In genomic region chr11:117000219-117000618, GRCm38 (mm10) we compare ENCODE assay signal across 23 mouse cellular contexts.
DNase-seq lines count a peak whose midpoint lies in the region; ATAC-seq and TF ChIP-seq lines count a peak whose summit lies in the region.
"Had no signal": no experiment of that assay in that cellular context is flagged by ENCODE, and none has a peak within 500 bp of the region (broad histone marks: within the 10 kb centered on the region; RNA-seq: fewer than 3 reads in every experiment).

No protein-coding gene starts in this region.

- H3K4me3 ChIP-seq in hindbrain, embryonic 10.5 days, result no peak overlapping the region
- H3K4me3 ChIP-seq in hindbrain, embryonic 13.5 days, result no peak overlapping the region
- no peak overlapping the region for H3K4me3 ChIP-seq in CH12.LX (replicated peaks in 1 of 3; ENCODE audit: low read depth in 2 of 3, low read length in 2 of 3, poor library complexity in 1 of 3)
- H3K4me3 ChIP-seq: embryonic facial prominence, embryonic 12.5 days; embryonic facial prominence, embryonic 15.5 days; gastrocnemius, adult 2 months had no signal

- TF ChIP-seq POLR2A in CH12.LX (IDR thresholded peaks at IDR 0.05; ENCODE audit: low read depth, low read length), result no peak

- ATAC-seq in hindbrain, embryonic 13.5 days (ENCODE audit: low FRiP score), result no peak
- ATAC-seq: forebrain, embryonic 14.5 days; forebrain, postnatal 0 days; hindbrain, postnatal 0 days; inflammation-experienced regulatory T-cells, adult 6 months had no signal

- no peak for TF ChIP-seq CTCF in CH12.LX (conservative IDR thresholded peaks at IDR 0.05 in 1 of 2, IDR thresholded peaks at IDR 0.05 in 1 of 2; ENCODE audit: low read depth in 2 of 2, low read length in 2 of 2)

- WGBS in hindbrain, embryonic 10.5 days, result 5% methylated on average over 3 of the region's 3 CpGs
- 2% methylated on average over 3 of the region's 3 CpGs for WGBS in hindbrain, embryonic 13.5 days

- TF ChIP-seq EP300 in CH12.LX (IDR thresholded peaks at IDR 0.05; ENCODE audit: low read length), result peak; percentile 86

- no peak for DNase-seq in hindbrain, embryonic 10.5 days (ENCODE audit: low spot score)
- peak; percentile 84 for DNase-seq in CH12.LX (ENCODE audit: extremely low read depth)
- DNase-seq in ES-CJ7 (ENCODE audit: low read depth, low spot score), result peak; percentile 96
- DNase-seq in ZHBTc4 (ENCODE audit: low read depth, low spot score), result peak; percentile 92
- DNase-seq in layer of hippocampus, adult 9-10 months (ENCODE audit: low spot score), result no peak
- no peak for DNase-seq in spleen, postnatal 14 days (ENCODE audit: low spot score in 2 of 2)
- DNase-seq: adrenal gland, postnatal 10 days; adrenal gland, postnatal 36 days; cerebellum, adult 18-20 months; cerebellum, adult 9-10 months; cerebellum, postnatal 14 days; forebrain, postnatal 0 days; gastrocnemius, adult 2 months; gastrocnemius, postnatal 14 days; heart, adult 11 months had no signal

- H3K27ac ChIP-seq in hindbrain, embryonic 10.5 days, result peak overlapping the region; percentile 50; the same call in 1 of the 2 replicates
- no peak overlapping the region for H3K27ac ChIP-seq in hindbrain, embryonic 13.5 days
- no peak overlapping the region for H3K27ac ChIP-seq in CH12.LX (ENCODE audit: insufficient read depth, low read depth)
- H3K27ac ChIP-seq: embryonic facial prominence, embryonic 12.5 days; embryonic facial prominence, embryonic 15.5 days; gastrocnemius, adult 2 months; hindbrain, embryonic 14.5 days; hindbrain, postnatal 0 days had no signal

- dilution Hi-C loops in CH12.LX (cut with MboI; ENCODE audit: extremely low pct_ligation_motif_present, extremely low pct_unique_long_range_greater_than_20kb, low sequenced_read_pairs), result no loop called here

- no peaks in the 10 kb centered on the region for H3K36me3 ChIP-seq in hindbrain, embryonic 10.5 days
- no peaks in the 10 kb centered on the region for H3K36me3 ChIP-seq in hindbrain, embryonic 13.5 days
- no peaks in the 10 kb centered on the region for H3K36me3 ChIP-seq in CH12.LX (replicated peaks in 1 of 2; ENCODE audit: control insufficient read depth in 1 of 2, insufficient read depth in 1 of 2, low read length in 1 of 2)
- H3K36me3 ChIP-seq: embryonic facial prominence, embryonic 12.5 days; embryonic facial prominence, embryonic 15.5 days had no signal

- H3K9me3 ChIP-seq in hindbrain, embryonic 10.5 days, result no peaks in the 10 kb centered on the region
- no peaks in the 10 kb centered on the region for H3K9me3 ChIP-seq in hindbrain, embryonic 13.5 days
- H3K9me3 ChIP-seq in CH12.LX (replicated peaks; ENCODE audit: low read length), result peaks cover 6% of the 10 kb centered on the region
- H3K9me3 ChIP-seq: embryonic facial prominence, embryonic 12.5 days; embryonic facial prominence, embryonic 15.5 days had no signal

- TF ChIP-seq RAD21 in CH12.LX (IDR thresholded peaks at IDR 0.05; ENCODE audit: low read depth, low read length), result no peak

- no peak overlapping the region for H3K9ac ChIP-seq in hindbrain, embryonic 13.5 days
- H3K9ac ChIP-seq in CH12.LX (ENCODE audit: insufficient read depth, low read depth), result no peak overlapping the region
- H3K9ac ChIP-seq: embryonic facial prominence, embryonic 12.5 days; embryonic facial prominence, embryonic 15.5 days; forebrain, postnatal 0 days; hindbrain, embryonic 14.5 days had no signal

- peaks cover 48% of the 10 kb centered on the region for H3K4me1 ChIP-seq in hindbrain, embryonic 10.5 days (replicated peaks)
- peaks cover 45% of the 10 kb centered on the region for H3K4me1 ChIP-seq in hindbrain, embryonic 13.5 days (replicated peaks)
- H3K4me1 ChIP-seq in CH12.LX (ENCODE audit: control insufficient read depth in 1 of 2, insufficient read depth in 2 of 2), result peaks cover 5 to 28% of the 10 kb centered on the region in 2 experiments; a peak in 3 of 4 replicates

- in situ Hi-C loops in CH12.LX (cut with MboI; ENCODE audit: low pct_ligation_motif_present, low pct_unique_long_range_greater_than_20kb, low sequenced_read_pairs), result no loop called here

- no peak overlapping the region for H3K4me2 ChIP-seq in hindbrain, embryonic 13.5 days
- H3K4me2 ChIP-seq in CH12.LX (ENCODE audit: insufficient read depth, low read depth, poor library complexity, severe bottlenecking), result peak overlapping the region; percentile 34
- H3K4me2 ChIP-seq: embryonic facial prominence, embryonic 12.5 days; embryonic facial prominence, embryonic 15.5 days; heart, embryonic 11.5 days; hindbrain, embryonic 14.5 days had no signal

- peaks cover 58% of the 10 kb centered on the region for H3K27me3 ChIP-seq in hindbrain, embryonic 10.5 days (ENCODE audit: insufficient read depth, poor library complexity, severe bottlenecking)
- 0 out of 2 replicates have a peak, but pooled peaks cover 3% of the 10 kb centered on the region for H3K27me3 ChIP-seq in hindbrain, embryonic 13.5 days
- peaks cover 73% of the 10 kb centered on the region for H3K27me3 ChIP-seq in CH12.LX (replicated peaks)

- H3K79me2 ChIP-seq in CH12.LX (replicated peaks; ENCODE audit: control insufficient read depth, extremely low read depth, insufficient read depth, poor library complexity, severe bottlenecking), result no peaks in the 10 kb centered on the region

TF ChIP-seq in CH12.LX, 34 proteins besides CTCF, POLR2A, EP300 and RAD21:
- TF ChIP-seq GABPA (IDR thresholded peaks at IDR 0.05; ENCODE audit: insufficient replicate concordance, low read depth, low read length), result no peak
- no peak for TF ChIP-seq UBTF (IDR thresholded peaks at IDR 0.05; ENCODE audit: low read depth, low read length)
- TF ChIP-seq CHD1 (IDR thresholded peaks at IDR 0.05; ENCODE audit: low read depth, low read length), result no peak
- TF ChIP-seq MAFK (IDR thresholded peaks at IDR 0.05; ENCODE audit: insufficient replicate concordance, low read length), result peak; percentile 69; the same call in 1 of the 2 replicates
- TF ChIP-seq ZKSCAN1 (IDR thresholded peaks at IDR 0.05; ENCODE audit: borderline replicate concordance, low read depth, low read length), result no peak
- TF ChIP-seq MYC (IDR thresholded peaks at IDR 0.05; ENCODE audit: low read depth, low read length), result peak; percentile 40; the same call in 1 of the 2 replicates
- no peak for TF ChIP-seq SIN3A (IDR thresholded peaks at IDR 0.05; ENCODE audit: low read length)
- TF ChIP-seq ZNF384 (IDR thresholded peaks at IDR 0.05; ENCODE audit: low read depth, low read length), result no peak
- no peak for TF ChIP-seq POLR2AphosphoS2 (IDR thresholded peaks at IDR 0.05; ENCODE audit: low read depth, low read length)
- TF ChIP-seq KAT2A (IDR thresholded peaks at IDR 0.05; ENCODE audit: insufficient replicate concordance, low read length), result 0 out of 2 replicates have a peak, but pooled peaks have one; percentile 40
- peak; percentile 42; the same call in 1 of the 2 replicates for TF ChIP-seq RCOR1 (conservative IDR thresholded peaks at IDR 0.05; ENCODE audit: low read depth, low read length)
- no peak for TF ChIP-seq USF2 (conservative IDR thresholded peaks at IDR 0.05; ENCODE audit: low read depth, low read length)
- TF ChIP-seq TBP (conservative IDR thresholded peaks at IDR 0.05; ENCODE audit: low read depth, low read length), result no peak
- TF ChIP-seq SMC3 (IDR thresholded peaks at IDR 0.05; ENCODE audit: low read depth, low read length), result no peak; the same call in 1 of the 2 replicates
- peak; percentile 83 for TF ChIP-seq CHD2 (IDR thresholded peaks at IDR 0.05; ENCODE audit: low read length)
- peak; percentile 72; the same call in 1 of the 2 replicates for TF ChIP-seq TCF12 (IDR thresholded peaks at IDR 0.05; ENCODE audit: low read depth, low read length)
- TF ChIP-seq ZC3H11A (IDR thresholded peaks at IDR 0.05; ENCODE audit: low read depth, low read length), result no peak
- peak; percentile 77; the same call in 1 of the 2 replicates for TF ChIP-seq JUND (conservative IDR thresholded peaks at IDR 0.05; ENCODE audit: low read depth, low read length)
- TF ChIP-seq BHLHE40 (IDR thresholded peaks at IDR 0.05; ENCODE audit: low read depth, low read length), result peak; percentile 52
- TF ChIP-seq HCFC1 (IDR thresholded peaks at IDR 0.05; ENCODE audit: low read depth, low read length), result no peak
- TF ChIP-seq MXI1 (IDR thresholded peaks at IDR 0.05; ENCODE audit: low read depth, low read length), result peak; percentile 23; the same call in 1 of the 2 replicates
- no peak for TF ChIP-seq ZMIZ1 (IDR thresholded peaks at IDR 0.05; ENCODE audit: low read depth, low read length)
- no peak for TF ChIP-seq PAX5 (IDR thresholded peaks at IDR 0.05; ENCODE audit: low read length)
- TF ChIP-seq MEF2A (IDR thresholded peaks at IDR 0.05; ENCODE audit: borderline replicate concordance, low read depth, low read length), result peak; percentile 57; the same call in 1 of the 2 replicates
- TF ChIP-seq ELF1 (IDR thresholded peaks at IDR 0.05; ENCODE audit: low read depth, low read length), result 0 out of 2 replicates have a peak, but pooled peaks have one; percentile 11
- peak; percentile 70 for TF ChIP-seq MAZ (IDR thresholded peaks at IDR 0.05; ENCODE audit: low read depth, low read length)
- TF ChIP-seq E2F4 (IDR thresholded peaks at IDR 0.05; ENCODE audit: insufficient replicate concordance, low read depth, low read length), result no peak
- TF ChIP-seq IRF4 (IDR thresholded peaks at IDR 0.05; ENCODE audit: low read depth, low read length), result peak; percentile 87
- peak; percentile 85 for TF ChIP-seq JUN (IDR thresholded peaks at IDR 0.05; ENCODE audit: insufficient read depth, low read depth, low read length)
- peak; percentile 86 for TF ChIP-seq ETS1 (conservative IDR thresholded peaks at IDR 0.05; ENCODE audit: low read depth, low read length)
- TF ChIP-seq MAX (IDR thresholded peaks at IDR 0.05; ENCODE audit: low read length), result no peak
- TF ChIP-seq NELFE (IDR thresholded peaks at IDR 0.05; ENCODE audit: low read depth, low read length), result no peak
- TF ChIP-seq NRF1 (IDR thresholded peaks at IDR 0.05; ENCODE audit: low read depth, low read length), result no peak
- no peak for TF ChIP-seq USF1 (IDR thresholded peaks at IDR 0.05; ENCODE audit: low read depth, low read length)

Comparison
In these comparisons a context has a peak if more than half of its experiments do, and no peak if none do; other contexts are left out.
1. DNase-seq: peak in CH12.LX (single experiment), ES-CJ7 (single experiment) and ZHBTc4 (single experiment); none in hindbrain, embryonic 10.5 days (single experiment), layer of hippocampus, adult 9-10 months (single experiment) and spleen, postnatal 14 days (0 of 2).